Mouse (Mus musculus): Measurements from ENCODE around the gene Nr2f6.

Gene Nr2f6

GRCm38 (mm10) chr8:71388267-71388666 lies 6.5 kb upstream of the Nr2f6 start:
- DNase-seq = peak in 1 of 2 experiments; percentile 60

GRCm38 (mm10) chr8:71385212-71385835 lies 3.6 kb upstream of the Nr2f6 start:
- DNase-seq = no peak

- peak; percentile 62 to 74 for DNase-seq
Measured at GRCm38 (mm10) chr8:71383860-71384259, 2.1 kb upstream of the Nr2f6 start.

- no peak for DNase-seq
Measured at GRCm38 (mm10) chr8:71383396-71383795, 1.6 kb upstream of the Nr2f6 start.

- DNase-seq = peak; percentile 86 to 89
Measured at GRCm38 (mm10) chr8:71381971-71382961, 506 bp upstream of the Nr2f6 start.

GRCm38 (mm10) chr8:71380178-71381171 lies 1.3 kb downstream of the Nr2f6 start:
- DNase-seq = peak in 1 of 2 experiments; percentile 45

GRCm38 (mm10) chr8:71379512-71380075 lies 2.2 kb downstream of the Nr2f6 start:
- DNase-seq = no peak

- DNase-seq = no peak
Measured at GRCm38 (mm10) chr8:71379008-71379407, 2.8 kb downstream of the Nr2f6 start.

- DNase-seq = no peak
Measured at GRCm38 (mm10) chr8:71376423-71377030, 5.2 kb downstream of the Nr2f6 start.

- DNase-seq = peak; percentile 80 to 85
Measured at GRCm38 (mm10) chr8:71375581-71376422, 6.0 kb downstream of the Nr2f6 start.

GRCm38 (mm10) chr8:71374616-71375206 lies 7.0 kb downstream of the Nr2f6 start:
- peak in 1 of 2 experiments; percentile 36 for DNase-seq

- no peak for DNase-seq
Measured at GRCm38 (mm10) chr8:71373000-71373399, 8.8 kb downstream of the Nr2f6 start.

GRCm38 (mm10) chr8:71372427-71372826 lies 9.3 kb downstream of the Nr2f6 start:
- DNase-seq = no peak

- peak; percentile 98 to 99 for DNase-seq
Measured at GRCm38 (mm10) chr8:71371236-71371848, 10.4 kb downstream of the Nr2f6 start, which contains the start of gene Ocel1. Gene Ocel1, plus strand, starts transcription at chr8:71371298.

GRCm38 (mm10) chr8:71370711-71371235 lies 11.0 kb downstream of the Nr2f6 start:
- DNase-seq = no peak

- DNase-seq = no peak
Measured at GRCm38 (mm10) chr8:71369040-71369718, 12.6 kb downstream of the Nr2f6 start.

- no peak for DNase-seq
Measured at GRCm38 (mm10) chr8:71368366-71368765, 13.4 kb downstream of the Nr2f6 start.

GRCm38 (mm10) chr8:71367529-71368176 lies 14.1 kb downstream of the Nr2f6 start:
- DNase-seq = no peak

Data from lung, adult 18-20 months (tissue).